Mouse (Mus musculus) embryonic facial prominence, embryonic 15.5 days (tissue): ENCODE measurements at regions not wholly inside any gene's neighbourhood (a gene's known extent, or its start where the extent isn't known, plus 50 kb on each side); places are given as distances from the start of the nearest gene placed in this dataset.

Experiments used
- ATAC-seq: fragments of 200-750 bp; cut with Nextera tagmentation; 2 replicates; pipeline ENCODE4 v1.8.0; 2017; ENCODE audit warnings: low read depth, moderate TSS enrichment; ENCODE audit not compliant: insufficient number of reproducible peaks, low FRiP score, low TSS enrichment
- H3K27ac ChIP-seq: fragments of 300-500 bp; sonication (generic); replicated peaks from 2 replicates; pipeline ENCODE4 v1.5.1; 2015; ENCODE audit warnings: mild to moderate bottlenecking, inconsistent platforms
- H3K27me3 ChIP-seq: fragments of 300-500 bp; sonication (generic); 2 replicates; pipeline ENCODE4 v1.6.1; 2015; ENCODE audit warnings: inconsistent platforms
- H3K36me3 ChIP-seq: fragments of 300-500 bp; sonication (generic); 2 replicates; pipeline ENCODE4 v1.6.1; 2015; ENCODE audit warnings: mild to moderate bottlenecking, inconsistent platforms
- H3K4me1 ChIP-seq: fragments of 300-500 bp; sonication (generic); 2 replicates; pipeline ENCODE4 v1.6.1; 2015; ENCODE audit warnings: inconsistent platforms
- H3K4me2 ChIP-seq: fragments of 300-500 bp; sonication (generic); replicated peaks from 2 replicates; pipeline ENCODE4 v1.6.1; 2015; ENCODE audit warnings: mild to moderate bottlenecking, inconsistent platforms
- H3K4me3 ChIP-seq: fragments of 300-500 bp; sonication (generic); replicated peaks from 2 replicates; pipeline ENCODE4 v1.5.1; 2015; ENCODE audit warnings: mild to moderate bottlenecking, inconsistent platforms
- H3K9ac ChIP-seq: fragments of 300-500 bp; sonication (generic); 2 replicates; pipeline ENCODE4 v1.6.1; 2015; ENCODE audit warnings: inconsistent platforms
- H3K9me3 ChIP-seq: fragments of 300-500 bp; sonication (generic); replicated peaks from 2 replicates; pipeline ENCODE4 v1.6.1; 2016; ENCODE audit warnings: inconsistent platforms
- WGBS: fragments of 180-500 bp; shearing (Covaris S2); methylation state at CpG from one replicate; pipeline ENCODE4 v1.1.7; 2015; 5-methylcytosine and 5-hydroxymethylcytosine counted together

DNA sequence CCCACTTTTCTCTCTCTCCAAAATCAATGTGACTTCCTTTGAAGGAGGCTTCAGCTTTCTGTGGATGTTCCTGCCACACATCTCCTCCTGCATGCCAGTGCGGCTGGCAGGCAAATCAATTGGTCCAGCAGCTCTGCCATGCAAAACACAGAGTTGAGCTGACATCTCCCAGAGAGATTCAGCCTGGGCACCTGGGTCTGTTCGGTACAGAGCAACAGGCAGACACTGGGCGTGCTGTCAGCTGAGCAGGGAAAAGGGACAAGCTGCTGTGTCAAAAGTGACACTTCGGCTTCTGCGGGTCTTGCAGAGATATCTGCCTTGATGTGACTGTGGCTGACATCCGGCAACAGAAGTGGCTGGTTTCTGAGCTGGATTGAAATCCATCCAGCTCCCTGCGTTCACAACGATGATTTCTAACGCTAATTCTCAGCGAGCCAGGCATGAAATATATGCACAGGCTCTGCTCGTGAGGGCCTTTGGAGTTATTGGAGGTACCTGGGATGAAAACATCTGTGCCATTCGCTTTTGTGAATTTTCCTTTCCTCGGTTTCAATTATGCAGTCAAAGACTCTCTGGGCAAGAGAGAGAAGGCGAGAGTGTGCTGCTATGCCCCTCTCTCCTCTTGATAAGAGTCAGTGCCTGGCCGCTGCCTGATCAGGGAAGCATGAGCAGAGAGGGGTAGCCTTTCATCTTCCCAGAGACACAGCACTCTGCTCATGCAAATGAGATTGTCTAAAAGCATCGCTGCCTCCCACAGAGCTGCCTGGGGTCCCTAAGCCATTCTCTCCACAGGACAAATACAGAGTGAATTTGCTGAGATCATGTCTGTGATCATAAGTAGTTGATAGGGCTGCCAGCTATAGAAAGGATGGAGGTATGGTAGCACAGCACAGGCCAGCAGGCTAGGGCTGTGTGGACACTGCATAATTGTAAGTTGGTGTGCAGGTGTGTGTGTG, 295.4 kb upstream of the Myt1l start:
- WGBS: 34% methylated on average over 16 of the region's 16 CpGs
- Histone ChIP-seq H3K9ac (no peak overlapping the region), H3K4me1 (no peaks in the 10 kb centered on the region), H3K9me3 (no peaks in the 10 kb centered on the region), H3K27ac (no peak overlapping the region), H3K4me3 (no peak overlapping the region), H3K36me3 (no peaks in the 10 kb centered on the region), H3K4me2 (no peak overlapping the region), H3K27me3 (no peaks in the 10 kb centered on the region)
- ATAC-seq: no peak

DNA sequence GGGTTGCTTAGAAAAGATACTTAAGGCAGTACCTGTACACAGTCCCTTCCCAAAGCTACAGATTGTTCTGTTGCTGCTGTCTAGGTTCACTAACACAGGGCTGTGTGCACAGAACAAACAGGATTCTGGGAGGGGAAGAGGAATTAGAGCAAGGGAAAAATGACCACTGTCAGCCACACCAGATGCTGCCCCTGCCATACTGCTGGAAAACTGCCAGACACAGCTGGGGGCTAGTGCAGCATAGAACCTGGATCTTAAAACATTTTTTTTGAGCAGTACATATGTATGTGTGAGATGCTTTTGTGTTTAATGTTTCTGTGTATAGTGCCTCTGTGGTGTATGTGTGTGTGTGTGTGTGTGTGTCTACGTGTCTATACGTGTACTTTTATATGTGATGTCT, 291.7 kb upstream of the Myt1l start:
- H3K4me3 ChIP-seq: no peak overlapping the region
- WGBS: 82% methylated on average over 2 of the region's 2 CpGs

DNA sequence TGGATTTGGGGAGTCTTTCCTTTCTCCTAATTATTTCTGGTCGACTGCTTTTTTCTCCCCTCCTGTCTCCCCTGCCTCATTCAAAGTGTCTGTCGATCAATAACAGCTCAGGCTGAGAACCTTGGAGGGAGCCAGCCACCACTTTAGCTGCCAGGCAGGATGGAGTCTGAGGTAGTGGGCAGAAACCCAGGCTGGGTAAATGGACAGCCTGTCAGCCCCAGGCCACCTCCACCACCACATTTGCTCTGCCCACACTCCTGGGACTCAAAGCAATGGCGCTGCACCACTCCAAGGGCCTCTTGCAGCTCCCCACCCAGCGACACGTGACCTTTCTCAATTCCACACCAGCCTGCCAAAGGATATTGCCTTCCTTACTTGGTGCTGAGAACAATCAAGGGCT, 290.7 kb upstream of the Myt1l start:
- H3K9me3 ChIP-seq: no peaks in the 10 kb centered on the region
- 49% methylated on average over 5 of the region's 5 CpGs for WGBS
- no peaks in the 10 kb centered on the region for H3K36me3 ChIP-seq
- H3K9ac ChIP-seq: no peak overlapping the region
- H3K4me3 ChIP-seq: no peak overlapping the region
- no peaks in the 10 kb centered on the region for H3K27me3 ChIP-seq
- no peak overlapping the region for H3K4me2 ChIP-seq
- H3K4me1 ChIP-seq: no peaks in the 10 kb centered on the region
- H3K27ac ChIP-seq: no peak overlapping the region
- ATAC-seq: no peak

More for the DNA sequence above, 291.7 kb upstream of the Myt1l start:
- Histone ChIP-seq H3K36me3 (no peaks in the 10 kb centered on the region), H3K27ac (no peak overlapping the region), H3K9me3 (no peaks in the 10 kb centered on the region), H3K4me1 (no peaks in the 10 kb centered on the region), H3K4me2 (no peak overlapping the region), H3K9ac (no peak overlapping the region), H3K27me3 (no peaks in the 10 kb centered on the region)
- ATAC-seq: no peak

DNA sequence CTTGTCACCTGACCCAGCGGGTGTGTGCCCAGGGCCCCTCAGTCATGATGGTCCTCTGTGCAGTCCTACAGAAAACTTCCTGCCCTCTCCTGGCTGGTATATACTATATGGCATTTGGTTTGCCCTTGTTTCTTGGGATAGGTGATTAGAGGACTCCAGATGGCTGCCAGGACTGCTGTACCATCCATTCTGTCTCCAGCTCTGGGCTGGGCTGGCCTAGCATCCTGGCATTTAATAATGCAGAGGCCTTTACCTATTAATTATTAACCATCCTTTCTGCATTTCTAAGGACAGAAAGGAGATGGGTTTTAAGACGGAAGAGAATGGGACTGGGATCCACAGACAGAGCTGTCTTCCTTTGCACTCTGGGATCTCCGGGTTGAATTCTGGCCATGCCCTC, 288.7 kb upstream of the Myt1l start:
- no peak overlapping the region for H3K9ac ChIP-seq
- H3K4me2 ChIP-seq: no peak overlapping the region
- no peaks in the 10 kb centered on the region for H3K36me3 ChIP-seq
- H3K27me3 ChIP-seq: no peaks in the 10 kb centered on the region
- no peaks in the 10 kb centered on the region for H3K4me1 ChIP-seq
- H3K27ac ChIP-seq: no peak overlapping the region
- ATAC-seq: no peak
- H3K9me3 ChIP-seq: no peaks in the 10 kb centered on the region
- WGBS: 88% methylated on average over 3 of the region's 3 CpGs
- H3K4me3 ChIP-seq: no peak overlapping the region

DNA sequence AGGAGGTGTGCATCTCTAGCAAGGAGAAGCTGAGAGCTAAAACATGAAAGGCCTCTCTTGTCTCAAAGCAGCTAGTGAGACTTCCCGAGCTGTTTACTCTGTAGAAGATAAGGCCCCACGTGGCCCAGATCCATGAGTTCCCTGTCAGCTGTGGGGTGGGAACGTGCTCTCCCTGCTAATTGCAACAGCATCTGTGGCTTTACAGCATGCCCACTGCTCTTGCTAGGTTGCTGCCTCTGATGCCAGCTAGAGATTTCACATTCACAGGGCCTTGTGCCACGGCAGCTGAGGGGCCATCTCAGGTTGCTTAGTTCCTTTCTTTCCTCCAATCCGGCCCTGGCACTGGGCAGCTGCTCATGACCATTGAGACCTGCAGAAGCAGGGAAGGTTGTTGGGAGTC, 288.2 kb upstream of the Myt1l start:
- H3K9me3 ChIP-seq: no peaks in the 10 kb centered on the region
- H3K4me2 ChIP-seq: no peak overlapping the region
- H3K27me3 ChIP-seq: no peaks in the 10 kb centered on the region
- no peak overlapping the region for H3K4me3 ChIP-seq
- H3K9ac ChIP-seq: no peak overlapping the region
- no peaks in the 10 kb centered on the region for H3K36me3 ChIP-seq
- H3K4me1 ChIP-seq: no peaks in the 10 kb centered on the region
- ATAC-seq: no peak
- H3K27ac ChIP-seq: no peak overlapping the region
- 43% methylated on average over 5 of the region's 5 CpGs for WGBS

DNA sequence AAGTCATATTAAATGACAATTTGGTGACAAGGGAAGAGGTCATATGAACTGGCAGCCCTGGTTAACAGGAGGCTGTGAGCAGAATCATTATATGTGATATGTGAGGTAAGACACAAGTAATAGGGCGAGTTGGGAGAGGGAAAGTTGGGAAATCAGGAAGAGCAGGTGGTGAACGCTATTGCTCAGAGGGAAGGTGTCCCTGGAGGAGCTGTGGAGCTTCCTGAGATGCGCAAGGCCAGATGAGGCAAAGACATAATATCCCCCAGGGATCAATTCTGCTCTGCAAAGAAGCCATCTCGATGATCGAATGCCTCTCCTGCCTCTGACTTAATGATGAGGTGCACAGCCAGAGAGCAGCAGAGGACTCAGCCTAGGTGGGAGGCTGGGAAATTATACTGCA, 285.1 kb upstream of the Myt1l start:
- WGBS: 72% methylated on average over 5 of the region's 5 CpGs
- Histone ChIP-seq H3K36me3 (no peaks in the 10 kb centered on the region), H3K4me1 (0 out of 2 replicates have a peak, but pooled peaks cover 4% of the 10 kb centered on the region), H3K27me3 (no peaks in the 10 kb centered on the region), H3K9ac (no peak overlapping the region), H3K9me3 (no peaks in the 10 kb centered on the region), H3K4me2 (no peak overlapping the region), H3K4me3 (no peak overlapping the region), H3K27ac (no peak overlapping the region)
- 0 out of 2 replicates have a peak, but pooled peaks have one; percentile 51 for ATAC-seq

DNA sequence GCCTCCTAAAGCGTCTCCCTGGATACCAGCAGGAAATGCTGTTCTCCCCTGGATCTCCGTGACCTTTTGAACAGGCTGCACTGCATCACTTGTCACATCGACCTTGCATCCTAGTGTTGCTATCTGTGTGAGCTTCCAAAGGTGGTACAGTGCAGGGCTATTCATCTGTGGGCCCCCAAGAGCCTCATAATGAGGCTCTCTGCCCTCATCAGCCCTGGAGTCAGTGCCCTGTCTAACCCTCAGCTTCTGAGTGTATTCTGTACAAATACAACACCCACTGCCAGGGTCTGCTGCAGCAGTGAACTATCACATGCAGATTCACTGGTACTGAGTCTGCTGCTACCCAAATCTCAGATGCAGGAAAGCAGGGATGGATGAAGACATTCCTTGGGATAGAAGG, 282.1 kb upstream of the Myt1l start:
- Histone ChIP-seq H3K4me3 (no peak overlapping the region), H3K27ac (no peak overlapping the region), H3K9me3 (no peaks in the 10 kb centered on the region), H3K4me1 (0 out of 2 replicates have a peak, but pooled peaks cover 4% of the 10 kb centered on the region), H3K4me2 (no peak overlapping the region), H3K9ac (no peak overlapping the region), H3K27me3 (no peaks in the 10 kb centered on the region), H3K36me3 (no peaks in the 10 kb centered on the region)
- WGBS: 50% methylated on average over 3 of the region's 3 CpGs
- ATAC-seq: no peak

DNA sequence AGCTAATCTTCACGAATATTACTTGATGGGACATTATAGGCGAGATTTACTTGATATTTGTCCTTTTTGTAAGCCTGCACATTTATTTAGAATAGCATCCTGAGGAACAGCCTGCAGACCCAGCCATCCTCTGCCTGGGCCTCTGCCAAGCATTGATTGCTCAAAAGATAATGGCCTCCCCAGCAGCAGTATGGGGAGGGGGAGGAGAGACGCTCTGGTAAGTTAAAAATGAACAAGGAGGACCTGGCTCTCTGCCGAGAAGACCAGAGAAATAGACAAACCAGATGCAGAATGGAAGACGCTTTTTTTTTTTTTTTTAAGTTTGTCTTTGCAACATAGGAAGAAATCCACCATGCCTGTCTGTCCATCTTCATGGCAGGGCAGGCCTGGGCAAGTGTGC, 280.8 kb upstream of the Myt1l start:
- H3K9ac ChIP-seq: no peak overlapping the region
- 44% methylated on average over 5 of the region's 5 CpGs for WGBS
- H3K4me3 ChIP-seq: no peak overlapping the region
- no peak overlapping the region for H3K4me2 ChIP-seq
- ATAC-seq: no peak
- no peak overlapping the region for H3K27ac ChIP-seq
- no peaks in the 10 kb centered on the region for H3K36me3 ChIP-seq
- no peaks in the 10 kb centered on the region for H3K27me3 ChIP-seq
- 0 out of 2 replicates have a peak, but pooled peaks cover 4% of the 10 kb centered on the region for H3K4me1 ChIP-seq
- H3K9me3 ChIP-seq: no peaks in the 10 kb centered on the region

DNA sequence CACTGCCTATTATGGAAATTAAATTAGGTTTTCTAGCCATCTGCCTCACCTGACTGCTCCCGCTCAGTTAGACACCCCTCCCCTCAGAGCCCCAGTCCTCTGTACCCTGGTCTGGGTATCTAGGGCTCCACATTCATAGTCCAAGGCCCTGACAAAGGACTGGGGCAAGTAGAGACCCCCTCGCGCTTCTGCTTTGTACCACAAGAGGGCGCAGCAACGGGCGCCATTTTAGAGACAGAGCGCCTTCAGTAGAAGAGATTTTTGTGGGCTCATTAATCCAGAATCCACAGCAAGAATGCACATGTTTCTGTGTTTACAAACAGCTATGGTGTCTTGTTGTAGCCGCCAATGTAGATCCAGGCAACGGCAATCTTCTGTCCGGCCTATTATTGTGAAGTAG, 279.7 kb upstream of the Myt1l start:
- Histone ChIP-seq H3K4me1 (0 out of 2 replicates have a peak, but pooled peaks cover 4% of the 10 kb centered on the region), H3K9ac (no peak overlapping the region), H3K9me3 (no peaks in the 10 kb centered on the region), H3K27me3 (no peaks in the 10 kb centered on the region), H3K27ac (no peak overlapping the region), H3K36me3 (no peaks in the 10 kb centered on the region), H3K4me3 (no peak overlapping the region), H3K4me2 (no peak overlapping the region)
- WGBS: 80% methylated on average over 10 of the region's 10 CpGs
- no peak for ATAC-seq

DNA sequence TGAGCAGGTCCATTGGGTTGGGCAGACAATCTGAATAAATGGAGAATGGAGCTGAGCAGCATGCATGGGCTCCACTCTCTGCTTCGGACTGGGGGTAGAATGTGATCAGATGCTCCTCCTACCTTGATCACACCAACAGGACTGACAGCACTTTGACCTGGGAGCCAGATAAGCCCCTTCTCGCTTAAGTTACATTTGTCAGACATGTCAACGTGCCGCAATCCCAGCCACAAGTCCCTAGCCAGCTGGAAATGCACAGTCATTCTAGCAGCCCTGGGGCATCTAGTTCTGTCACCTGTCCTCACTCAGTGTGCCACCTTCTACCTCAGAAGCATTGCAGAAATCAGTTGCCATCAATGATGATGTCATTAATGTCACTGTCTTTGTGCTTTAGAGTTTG, 272.1 kb upstream of the Myt1l start:
- no peak overlapping the region for H3K9ac ChIP-seq
- ATAC-seq: no peak
- no peaks in the 10 kb centered on the region for H3K9me3 ChIP-seq
- H3K4me3 ChIP-seq: no peak overlapping the region
- WGBS: 86% methylated on average over 4 of the region's 4 CpGs
- no peaks in the 10 kb centered on the region for H3K36me3 ChIP-seq
- H3K27me3 ChIP-seq: no peaks in the 10 kb centered on the region
- no peak overlapping the region for H3K4me2 ChIP-seq
- peaks cover 14% of the 10 kb centered on the region for H3K4me1 ChIP-seq
- H3K27ac ChIP-seq: no peak overlapping the region

DNA sequence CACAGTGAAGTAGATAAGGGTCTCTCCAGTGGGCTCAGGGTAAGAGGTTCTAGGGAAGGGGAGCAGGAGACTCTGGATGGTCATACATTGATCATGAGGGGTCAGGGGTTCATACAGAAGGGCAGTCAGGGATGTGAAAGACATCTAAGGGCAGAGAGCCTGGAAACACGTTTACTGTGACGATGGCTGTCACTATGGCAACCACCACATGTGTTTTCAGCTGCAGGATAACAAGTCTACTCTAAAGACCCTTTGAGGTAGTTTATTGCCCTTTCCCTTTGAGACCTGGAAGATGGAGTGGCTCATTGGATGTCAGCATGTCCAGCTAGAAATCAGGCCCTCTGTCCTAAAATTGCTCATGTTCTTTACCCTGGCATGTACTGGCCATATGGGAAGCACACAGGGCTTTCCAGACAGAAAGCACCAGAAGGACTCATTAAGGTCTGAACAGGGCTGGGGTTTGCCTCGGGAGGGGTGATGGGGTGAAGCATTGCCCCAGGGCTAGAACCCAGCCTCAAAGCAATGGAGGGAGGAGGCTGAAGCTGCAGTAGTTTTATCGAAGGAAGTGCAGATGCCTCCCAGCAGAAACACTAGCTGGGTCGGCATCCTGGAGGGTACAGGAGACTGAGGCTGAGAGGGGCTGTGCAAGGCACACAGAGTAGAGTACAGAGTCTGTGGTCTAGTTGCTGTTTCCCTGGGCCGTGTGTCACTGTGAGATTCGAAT, 271.0 kb upstream of the Myt1l start:
- Histone ChIP-seq H3K36me3 (no peaks in the 10 kb centered on the region), H3K4me2 (no peak overlapping the region), H3K9me3 (no peaks in the 10 kb centered on the region), H3K27me3 (no peaks in the 10 kb centered on the region), H3K27ac (no peak overlapping the region), H3K9ac (no peak overlapping the region), H3K4me1 (peaks cover 14% of the 10 kb centered on the region), H3K4me3 (no peak overlapping the region)
- WGBS: 18% methylated on average over 7 of the region's 7 CpGs
- no peak for ATAC-seq
